Mouse (Mus musculus) liver, adult 2 months (tissue): Measurements from ENCODE around the gene Bmpr1a.

ENCODE experiments used
- CTCF ChIP-seq: fragments of 200-500 bp; IDR thresholded peaks from 2 replicates; pipeline ENCODE4 v1.5.1; 2011; ENCODE audit warnings: low read depth, low read length, control low read depth
- POLR2A ChIP-seq: fragments of 200-500 bp; IDR thresholded peaks from 2 replicates; pipeline ENCODE4 v1.6.1; 2011; ENCODE audit warnings: low read length, control low read depth; ENCODE audit not compliant: insufficient read depth; ENCODE audit errors: extremely low read depth

DNA sequence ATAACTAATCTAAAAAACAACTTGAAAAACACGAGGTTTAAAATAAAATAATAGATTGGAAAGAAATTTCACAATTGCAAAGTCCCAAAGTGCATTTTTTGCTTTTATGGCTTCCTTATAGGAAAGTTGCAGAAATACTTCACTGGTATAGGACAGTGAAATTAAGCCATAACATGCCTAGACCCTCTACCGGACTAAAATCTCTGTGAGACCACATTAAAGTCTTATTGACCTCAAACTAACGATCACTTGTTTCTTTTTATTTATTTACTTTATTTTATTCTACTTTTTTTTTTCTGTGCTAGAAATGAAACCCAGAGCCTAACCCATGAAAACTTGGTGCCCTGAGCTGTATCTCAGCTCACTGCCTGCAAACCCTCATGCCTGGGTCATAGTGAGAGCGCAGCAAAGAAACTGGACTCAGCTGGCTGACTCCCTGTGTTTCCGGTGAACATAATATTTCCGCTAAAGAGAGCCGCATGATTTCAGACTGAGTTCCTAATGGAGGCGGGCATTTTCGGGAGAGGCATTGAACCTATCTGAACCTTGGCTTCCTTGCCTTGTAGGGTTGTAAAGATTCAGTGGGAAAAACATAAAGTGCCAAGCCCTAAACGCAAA is 13.9 kb upstream of the Bmpr1a start:
- TF ChIP-seq POLR2A (no peak), CTCF (no peak)
